Mouse (Mus musculus) E14TG2a.4 (cell line): ENCODE results near the gene Otx1.

Source experiments
- H3K27me3 ChIP-seq: 2 replicates; pipeline ENCODE4 v1.6.1; 2014; ENCODE audit warnings: low read length, control low read depth; ENCODE audit not compliant: insufficient read depth
- H3K36me3 ChIP-seq: 2 replicates; pipeline ENCODE4 v1.6.1; 2014; ENCODE audit warnings: low read length, control low read depth; ENCODE audit not compliant: insufficient read depth
- H3K4me1 ChIP-seq: replicated peaks from 2 replicates; pipeline ENCODE4 v1.6.1; 2014; ENCODE audit warnings: low read depth, low read length, control low read depth
- H3K4me3 ChIP-seq: replicated peaks from 2 replicates; pipeline ENCODE4 v1.5.1; 2014; ENCODE audit warnings: mild to moderate bottlenecking, low read length
- H3K9me3 ChIP-seq: 2 replicates; pipeline ENCODE4 v1.6.1; 2014; ENCODE audit warnings: low read length, control low read depth
- CTCF ChIP-seq: conservative IDR thresholded peaks from 2 replicates; pipeline ENCODE4 v1.5.1; 2014; ENCODE audit warnings: low read length
- NANOG ChIP-seq: IDR thresholded peaks from 2 replicates; pipeline ENCODE4 v1.6.1; 2014; ENCODE audit warnings: borderline replicate concordance, low read length, mixed read lengths
- POU5F1 ChIP-seq: IDR thresholded peaks from 2 replicates; pipeline ENCODE4 v1.6.1; 2014; ENCODE audit warnings: low read length, borderline replicate concordance

Gene Otx1

DNA sequence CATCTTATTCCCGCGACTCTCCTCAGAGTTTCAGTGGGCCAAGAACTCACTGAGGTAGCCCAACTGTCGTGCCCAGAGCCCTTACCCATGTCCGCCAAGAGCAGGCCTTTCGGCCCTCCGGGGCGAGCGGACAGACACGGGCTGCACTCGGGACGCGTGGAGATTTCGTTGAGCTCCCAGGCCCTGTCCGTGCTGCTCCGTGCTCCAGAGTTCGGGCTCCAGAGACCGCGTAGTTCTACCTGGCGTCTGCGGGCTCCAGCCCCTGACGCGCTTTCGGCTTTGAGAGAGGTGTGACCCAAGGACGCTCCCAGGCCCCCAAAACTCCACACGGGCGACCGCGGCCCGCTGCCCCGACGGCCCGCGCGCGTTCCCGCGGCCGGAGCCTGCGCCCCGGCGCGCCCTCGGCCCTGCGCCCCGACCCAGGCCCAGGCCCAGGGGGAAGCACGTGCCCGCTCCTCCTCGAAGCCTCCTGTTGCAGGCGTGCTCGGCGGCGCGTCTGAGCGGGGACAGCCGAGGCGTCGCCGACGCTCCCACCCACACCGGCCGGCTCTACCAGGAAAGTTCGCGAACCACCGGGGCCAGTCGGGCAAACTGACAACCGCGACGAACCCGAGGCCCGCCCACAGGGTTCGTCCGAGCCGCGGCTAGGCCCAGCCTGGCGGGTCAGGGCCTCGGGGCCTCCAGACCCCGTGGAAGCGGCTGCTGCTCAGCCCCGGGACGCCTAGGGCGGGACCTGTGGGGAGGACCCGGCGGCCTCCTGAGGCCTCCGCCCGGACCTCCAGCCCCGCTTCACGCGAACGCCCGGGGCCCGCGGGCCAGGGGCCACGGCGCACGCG, 9.7 kb downstream of the Otx1 start:
- TF ChIP-seq CTCF (no peak), POU5F1 (no peak), NANOG (no peak)
- Histone ChIP-seq H3K4me1 (peaks cover 46% of the 10 kb centered on the region), H3K27me3 (peaks cover 68% of the 10 kb centered on the region), H3K4me3 (peak overlapping the region; percentile 57), H3K9me3 (peaks cover 10% of the 10 kb centered on the region), H3K36me3 (no peaks in the 10 kb centered on the region)

DNA sequence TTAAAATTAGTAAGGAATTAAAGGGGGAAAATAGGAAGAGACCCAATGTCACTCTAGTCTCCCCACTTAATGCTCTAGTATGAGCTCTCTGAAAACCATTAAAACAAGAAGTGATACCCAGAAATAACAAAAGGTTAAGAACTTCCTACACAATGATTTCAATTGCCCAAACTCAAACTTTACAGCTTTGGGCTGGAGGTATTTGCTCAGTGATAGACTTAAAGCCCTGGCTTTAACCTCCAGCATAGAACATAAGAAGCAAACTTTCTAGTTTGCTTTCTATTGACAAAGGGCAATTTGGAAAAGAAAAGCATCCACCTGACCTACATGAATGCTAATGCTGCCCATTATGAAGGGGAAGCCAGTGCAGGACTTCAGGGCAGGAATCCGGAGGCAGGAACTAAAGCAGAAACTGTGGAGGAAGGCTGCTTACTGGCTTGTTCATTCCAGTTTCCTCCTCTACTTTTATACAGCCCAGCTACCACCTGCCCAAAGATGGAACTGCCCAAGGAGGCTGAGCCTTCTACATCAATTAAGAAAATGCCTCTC, 14.2 kb downstream of the Otx1 start:
- Histone ChIP-seq H3K36me3 (no peaks in the 10 kb centered on the region), H3K9me3 (no peaks in the 10 kb centered on the region), H3K4me1 (peaks cover 27% of the 10 kb centered on the region), H3K27me3 (peaks cover 34% of the 10 kb centered on the region), H3K4me3 (no peak overlapping the region)
- TF ChIP-seq POU5F1: peak; percentile 45; the same call in 1 of the 2 replicates
- peak; percentile 94 for TF ChIP-seq NANOG
- TF ChIP-seq CTCF: no peak

DNA sequence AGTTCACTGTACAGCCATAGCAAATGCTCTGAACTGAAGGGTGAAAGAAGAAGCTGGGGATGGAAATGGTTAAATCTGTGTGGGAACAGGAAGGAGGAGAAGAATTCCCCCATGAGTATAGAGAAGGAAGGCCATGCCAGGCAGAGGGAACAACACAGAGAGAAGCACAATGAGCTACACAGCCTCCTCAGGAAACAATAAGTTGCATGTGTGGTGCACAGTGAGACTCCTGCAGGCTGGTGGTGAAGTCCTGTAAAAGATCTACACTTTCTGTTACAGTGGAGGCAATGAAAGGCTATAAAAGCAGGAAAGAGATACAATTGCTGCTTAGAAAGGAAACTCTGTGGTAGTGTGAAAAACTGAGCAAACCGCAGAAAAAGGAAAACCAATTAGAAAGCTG, 17.6 kb downstream of the Otx1 start:
- no peak overlapping the region for H3K4me3 ChIP-seq
- H3K9me3 ChIP-seq: peaks cover 5% of the 10 kb centered on the region
- H3K27me3 ChIP-seq: peaks cover 18% of the 10 kb centered on the region
- H3K4me1 ChIP-seq: peaks cover 25% of the 10 kb centered on the region
- H3K36me3 ChIP-seq: no peaks in the 10 kb centered on the region
- TF ChIP-seq POU5F1: no peak
- TF ChIP-seq CTCF: no peak
- TF ChIP-seq NANOG: no peak

DNA sequence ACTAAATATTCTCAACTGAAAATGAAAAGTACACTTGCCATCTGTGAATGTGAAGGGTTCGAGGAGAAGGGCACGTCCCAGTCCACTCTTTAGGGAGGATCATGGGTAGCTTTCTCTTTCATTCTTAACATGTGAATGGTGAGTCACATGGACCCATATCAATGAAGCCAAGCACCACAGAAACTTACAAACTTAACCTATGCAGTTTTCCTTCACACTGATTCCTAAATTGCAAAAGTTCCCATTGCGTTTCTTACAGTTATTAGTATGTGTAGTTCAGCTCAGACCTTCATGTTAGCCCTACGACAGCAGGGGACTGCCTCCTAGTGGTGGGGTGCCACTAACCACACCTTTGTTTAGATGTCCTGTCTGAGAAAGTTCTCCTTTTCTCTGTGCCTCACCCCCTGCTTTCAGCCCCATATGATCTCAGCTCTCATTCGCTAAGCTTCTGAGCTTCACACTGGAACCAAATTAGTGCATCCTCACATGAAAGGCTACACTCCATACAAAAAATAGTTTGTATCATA, 28.6 kb downstream of the Otx1 start:
- Histone ChIP-seq H3K27me3 (0 out of 2 replicates have a peak, but pooled peaks cover 2% of the 10 kb centered on the region), H3K36me3 (no peaks in the 10 kb centered on the region), H3K4me1 (no peaks in the 10 kb centered on the region), H3K9me3 (no peaks in the 10 kb centered on the region), H3K4me3 (no peak overlapping the region)
- 0 out of 2 replicates have a peak, but pooled peaks have one; percentile 20 for TF ChIP-seq CTCF
- TF ChIP-seq POU5F1: no peak

DNA sequence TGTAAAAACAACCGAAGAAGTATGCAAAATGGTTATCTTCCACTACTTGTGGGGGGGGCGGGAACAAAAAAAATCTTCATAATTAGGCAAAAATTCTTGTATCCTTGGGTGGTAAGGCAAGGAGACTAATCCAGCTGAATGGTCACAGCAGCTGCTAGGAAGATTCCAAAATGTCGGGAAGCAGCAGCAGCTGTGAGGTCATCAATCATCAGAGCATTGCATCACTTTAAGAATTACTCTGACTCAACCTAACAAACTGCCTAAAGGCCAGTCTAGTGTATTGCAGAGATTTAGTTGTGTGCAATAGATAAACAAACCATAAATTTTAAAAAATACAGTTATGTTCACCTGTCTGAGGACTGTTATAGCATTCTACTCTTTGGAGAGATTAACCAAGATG, 29.1 kb downstream of the Otx1 start:
- H3K36me3 ChIP-seq: no peaks in the 10 kb centered on the region
- 0 out of 2 replicates have a peak, but pooled peaks cover 2% of the 10 kb centered on the region for H3K27me3 ChIP-seq
- no peaks in the 10 kb centered on the region for H3K4me1 ChIP-seq
- H3K4me3 ChIP-seq: no peak overlapping the region
- TF ChIP-seq POU5F1: no peak
- no peak for TF ChIP-seq NANOG
- TF ChIP-seq CTCF: no peak
- H3K9me3 ChIP-seq: no peaks in the 10 kb centered on the region

DNA sequence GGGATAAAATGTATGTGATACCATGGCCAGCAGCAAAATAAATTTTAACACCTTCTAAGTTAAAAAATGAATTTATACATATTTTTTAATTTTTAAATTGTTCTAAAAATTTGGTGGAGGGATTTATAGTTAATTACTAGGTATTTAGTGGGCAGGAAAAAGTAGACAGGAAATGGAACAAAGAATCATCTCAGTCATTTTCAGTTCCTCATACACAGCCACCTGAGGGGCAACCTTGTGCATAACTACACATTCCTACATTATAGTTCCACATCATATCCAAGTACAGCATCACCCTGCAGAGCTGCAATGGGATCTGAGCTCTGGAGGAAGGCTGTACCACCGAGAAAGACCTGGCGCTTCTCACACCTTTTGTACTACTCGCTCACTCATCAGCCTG, 33.8 kb downstream of the Otx1 start:
- Histone ChIP-seq H3K9me3 (no peaks in the 10 kb centered on the region), H3K27me3 (no peaks in the 10 kb centered on the region), H3K4me3 (no peak overlapping the region), H3K36me3 (no peaks in the 10 kb centered on the region), H3K4me1 (no peaks in the 10 kb centered on the region)
- TF ChIP-seq NANOG (no peak), POU5F1 (no peak), CTCF (no peak)

DNA sequence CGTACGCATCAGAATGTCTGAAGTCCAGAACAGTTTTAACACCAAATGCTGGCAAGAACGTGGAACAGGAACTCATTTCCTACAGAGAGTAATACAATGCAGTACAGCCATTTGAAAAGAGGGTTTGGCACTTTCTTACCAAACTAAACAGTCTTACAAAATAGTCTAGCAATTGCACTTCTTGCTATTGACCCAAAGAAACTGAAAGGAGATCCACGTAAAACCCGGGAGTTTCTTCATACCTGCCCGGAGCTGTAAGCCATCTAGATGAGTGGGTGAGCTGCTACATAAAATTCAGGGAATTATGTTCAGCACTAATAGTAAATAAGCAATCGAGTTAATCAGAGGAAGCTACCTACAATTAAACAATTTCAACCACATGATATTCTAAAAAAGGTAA, 47.5 kb downstream of the Otx1 start:
- Histone ChIP-seq H3K27me3 (no peaks in the 10 kb centered on the region), H3K9me3 (no peaks in the 10 kb centered on the region), H3K36me3 (no peaks in the 10 kb centered on the region), H3K4me1 (no peaks in the 10 kb centered on the region), H3K4me3 (no peak overlapping the region)
- TF ChIP-seq NANOG (no peak), CTCF (no peak), POU5F1 (no peak)

DNA sequence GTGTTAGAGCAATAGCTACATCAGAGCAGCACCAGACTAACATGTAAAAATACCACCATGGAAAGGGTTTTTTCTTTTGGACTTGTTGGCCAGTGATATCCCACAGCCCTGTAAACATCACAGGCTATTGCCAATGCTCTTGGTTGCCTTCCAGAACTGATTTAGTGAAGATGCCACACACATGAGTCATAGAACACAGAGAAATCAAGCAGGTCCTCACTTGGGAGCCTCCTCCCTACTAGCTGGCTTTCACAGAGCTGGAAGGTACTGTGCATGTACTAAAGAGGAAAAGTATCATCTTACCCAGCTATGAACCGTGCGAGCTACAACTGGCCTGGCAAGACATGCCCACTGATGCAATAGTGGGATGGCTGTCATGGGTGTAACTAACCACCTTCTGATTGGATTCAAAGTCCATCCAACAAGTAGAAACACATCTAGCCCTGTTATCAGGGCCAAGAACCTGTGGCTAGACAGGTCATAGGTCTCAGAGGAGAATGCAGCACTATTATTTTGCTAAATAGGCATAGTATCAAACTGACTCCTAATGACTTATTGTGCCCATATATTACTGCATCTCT, 51.0 kb downstream of the Otx1 start:
- no peaks in the 10 kb centered on the region for H3K27me3 ChIP-seq
- H3K4me3 ChIP-seq: no peak overlapping the region
- H3K9me3 ChIP-seq: no peaks in the 10 kb centered on the region
- H3K36me3 ChIP-seq: no peaks in the 10 kb centered on the region
- TF ChIP-seq NANOG (no peak), POU5F1 (no peak), CTCF (no peak)
- no peaks in the 10 kb centered on the region for H3K4me1 ChIP-seq
